Mouse (Mus musculus): Measurements from ENCODE around the gene Il13.

Gene Il13

GRCm38 (mm10) chr11:53623573-53623972, 10.9 kb downstream of the Il13 start:
- TF ChIP-seq POU5F1 (IDR thresholded peaks at IDR 0.05; ENCODE audit: borderline replicate concordance, low read length): no peak
- Histone ChIP-seq H3K4me1 (replicated peaks; ENCODE audit: low read depth, low read length) (peaks cover 6% of the 10 kb centered on the region), H3K36me3 (ENCODE audit: insufficient read depth, low read length) (no peaks in the 10 kb centered on the region), H3K9me3 (ENCODE audit: low read length) (peaks cover 4% of the 10 kb centered on the region; the same call in 1 of the 2 replicates), H3K27me3 (ENCODE audit: insufficient read depth, low read length) (peaks cover 14% of the 10 kb centered on the region), H3K4me3 (replicated peaks; ENCODE audit: low read length) (no peak overlapping the region)

- no peaks in the 10 kb centered on the region for H3K36me3 ChIP-seq (ENCODE audit: insufficient read depth, low read length)
- peaks cover 18% of the 10 kb centered on the region for H3K27me3 ChIP-seq (ENCODE audit: insufficient read depth, low read length)
- H3K9me3 ChIP-seq (ENCODE audit: low read length): peaks cover 4% of the 10 kb centered on the region; the same call in 1 of the 2 replicates
- H3K4me3 ChIP-seq (replicated peaks; ENCODE audit: low read length): no peak overlapping the region
- peaks cover 6% of the 10 kb centered on the region for H3K4me1 ChIP-seq (replicated peaks; ENCODE audit: low read depth, low read length)
- no peak for TF ChIP-seq POU5F1 (IDR thresholded peaks at IDR 0.05; ENCODE audit: borderline replicate concordance, low read length)
- TF ChIP-seq NANOG (IDR thresholded peaks at IDR 0.05; ENCODE audit: borderline replicate concordance, low read length): no peak
- no peak for TF ChIP-seq CTCF (conservative IDR thresholded peaks at IDR 0.05; ENCODE audit: low read length)
Measured at GRCm38 (mm10) chr11:53622440-53622806, 12.1 kb downstream of the Il13 start.

DNA sequence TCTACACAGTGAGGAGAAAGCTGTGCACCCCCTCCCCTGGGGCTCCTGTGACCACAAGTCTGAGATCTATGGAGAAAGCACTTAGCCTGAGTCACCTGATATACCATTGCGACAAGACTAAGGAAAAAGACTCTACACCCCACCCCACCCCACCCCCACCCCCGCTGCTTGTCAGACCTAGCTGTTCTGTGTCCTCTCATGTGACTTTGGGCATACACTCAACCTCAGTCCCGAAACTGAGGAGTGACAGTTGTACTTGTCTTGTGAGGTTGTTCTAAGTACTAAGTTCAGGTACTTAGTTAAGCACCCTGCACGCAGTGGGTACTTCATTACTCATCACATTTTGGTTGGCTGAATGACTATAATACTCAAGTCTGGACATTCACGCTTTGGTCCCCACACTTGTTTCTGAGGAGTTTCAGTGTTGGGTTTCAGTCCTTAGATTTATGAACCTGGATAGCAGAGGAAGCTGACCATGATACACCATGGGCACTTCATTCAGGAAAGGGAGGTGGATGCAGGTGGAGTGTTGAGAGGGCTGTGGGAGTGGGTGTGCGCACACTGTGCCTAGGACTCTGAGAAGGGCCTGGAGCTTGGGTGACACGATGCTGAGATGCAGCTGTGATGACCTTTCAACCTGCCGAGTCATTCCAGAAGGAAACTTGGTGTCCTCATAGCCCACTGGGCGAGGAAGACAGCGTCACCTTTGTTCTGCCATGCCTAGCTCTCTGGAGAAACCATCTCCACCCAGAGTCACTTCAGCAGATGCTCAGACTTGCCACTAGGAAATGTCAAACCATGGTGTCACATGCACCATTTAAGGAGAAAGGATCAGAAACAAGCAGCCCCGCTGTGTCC, 12.7 kb downstream of the Il13 start:
- TF ChIP-seq NANOG (IDR thresholded peaks at IDR 0.05; ENCODE audit: borderline replicate concordance, low read length) (no peak), CTCF (conservative IDR thresholded peaks at IDR 0.05; ENCODE audit: low read length) (no peak), POU5F1 (IDR thresholded peaks at IDR 0.05; ENCODE audit: borderline replicate concordance, low read length) (no peak)
- no peak overlapping the region for H3K4me3 ChIP-seq (replicated peaks; ENCODE audit: low read length)
- peaks cover 4% of the 10 kb centered on the region; the same call in 1 of the 2 replicates for H3K9me3 ChIP-seq (ENCODE audit: low read length)
- no peaks in the 10 kb centered on the region for H3K36me3 ChIP-seq (ENCODE audit: insufficient read depth, low read length)
- H3K4me1 ChIP-seq (replicated peaks; ENCODE audit: low read depth, low read length): peaks cover 6% of the 10 kb centered on the region
- peaks cover 18% of the 10 kb centered on the region; the same call in 1 of the 2 replicates for H3K27me3 ChIP-seq (ENCODE audit: insufficient read depth, low read length)

DNA sequence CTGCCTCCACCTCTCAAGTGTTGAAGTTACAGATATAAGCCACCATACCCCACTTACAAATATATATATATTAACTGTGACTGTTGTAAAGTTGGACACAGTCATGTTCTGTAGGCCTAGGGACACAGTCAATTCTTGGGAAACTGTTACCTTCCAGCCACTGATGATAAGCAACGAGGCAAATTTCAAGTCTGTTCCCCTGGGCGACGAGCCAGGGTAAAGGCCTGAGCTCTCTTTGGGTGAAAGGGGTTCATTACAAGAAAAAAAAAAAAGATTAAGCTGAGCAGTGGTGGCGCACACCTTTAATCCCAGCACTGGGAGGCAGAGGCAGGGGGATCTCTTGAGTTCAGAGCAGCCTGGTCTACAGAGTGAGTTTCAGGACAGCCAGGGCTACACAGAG, 14.4 kb downstream of the Il13 start:
- Histone ChIP-seq H3K4me3 (replicated peaks; ENCODE audit: low read length) (no peak overlapping the region), H3K36me3 (ENCODE audit: insufficient read depth, low read length) (no peaks in the 10 kb centered on the region), H3K9me3 (ENCODE audit: low read length) (peaks cover 4% of the 10 kb centered on the region; the same call in 1 of the 2 replicates), H3K27me3 (ENCODE audit: insufficient read depth, low read length) (0 out of 2 replicates have a peak, but pooled peaks cover 20% of the 10 kb centered on the region), H3K4me1 (replicated peaks; ENCODE audit: low read depth, low read length) (peaks cover 6% of the 10 kb centered on the region)
- TF ChIP-seq CTCF (conservative IDR thresholded peaks at IDR 0.05; ENCODE audit: low read length) (no peak), NANOG (IDR thresholded peaks at IDR 0.05; ENCODE audit: borderline replicate concordance, low read length) (no peak), POU5F1 (IDR thresholded peaks at IDR 0.05; ENCODE audit: borderline replicate concordance, low read length) (no peak)

DNA sequence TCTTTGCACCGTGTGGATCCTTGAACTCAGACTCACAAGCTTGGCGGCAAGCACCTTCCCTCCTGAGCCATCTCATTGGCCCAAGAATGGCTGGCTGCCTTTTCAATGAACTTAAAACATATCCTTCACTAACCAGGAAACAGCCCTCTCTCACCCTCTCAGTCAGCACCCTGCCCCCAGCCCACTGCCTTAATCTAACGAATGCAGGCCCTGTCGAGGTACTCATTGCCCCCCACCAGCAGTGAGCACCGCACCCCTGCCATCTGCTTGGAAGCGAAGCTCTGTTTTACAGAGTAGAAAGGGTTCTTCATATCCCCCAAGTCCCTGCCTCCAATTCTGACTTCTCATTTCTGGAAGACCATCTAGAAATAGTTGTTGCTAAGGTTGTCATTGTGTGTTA, 15.1 kb downstream of the Il13 start:
- H3K4me3 ChIP-seq (replicated peaks; ENCODE audit: low read length): no peak overlapping the region
- peaks cover 6% of the 10 kb centered on the region for H3K4me1 ChIP-seq (replicated peaks; ENCODE audit: low read depth, low read length)
- no peaks in the 10 kb centered on the region for H3K36me3 ChIP-seq (ENCODE audit: insufficient read depth, low read length)
- no peak for TF ChIP-seq CTCF (conservative IDR thresholded peaks at IDR 0.05; ENCODE audit: low read length)
- TF ChIP-seq NANOG (IDR thresholded peaks at IDR 0.05; ENCODE audit: borderline replicate concordance, low read length): no peak
- no peak for TF ChIP-seq POU5F1 (IDR thresholded peaks at IDR 0.05; ENCODE audit: borderline replicate concordance, low read length)
- peaks cover 4% of the 10 kb centered on the region; the same call in 1 of the 2 replicates for H3K9me3 ChIP-seq (ENCODE audit: low read length)
- H3K27me3 ChIP-seq (ENCODE audit: insufficient read depth, low read length): peaks cover 22% of the 10 kb centered on the region; the same call in 1 of the 2 replicates

DNA sequence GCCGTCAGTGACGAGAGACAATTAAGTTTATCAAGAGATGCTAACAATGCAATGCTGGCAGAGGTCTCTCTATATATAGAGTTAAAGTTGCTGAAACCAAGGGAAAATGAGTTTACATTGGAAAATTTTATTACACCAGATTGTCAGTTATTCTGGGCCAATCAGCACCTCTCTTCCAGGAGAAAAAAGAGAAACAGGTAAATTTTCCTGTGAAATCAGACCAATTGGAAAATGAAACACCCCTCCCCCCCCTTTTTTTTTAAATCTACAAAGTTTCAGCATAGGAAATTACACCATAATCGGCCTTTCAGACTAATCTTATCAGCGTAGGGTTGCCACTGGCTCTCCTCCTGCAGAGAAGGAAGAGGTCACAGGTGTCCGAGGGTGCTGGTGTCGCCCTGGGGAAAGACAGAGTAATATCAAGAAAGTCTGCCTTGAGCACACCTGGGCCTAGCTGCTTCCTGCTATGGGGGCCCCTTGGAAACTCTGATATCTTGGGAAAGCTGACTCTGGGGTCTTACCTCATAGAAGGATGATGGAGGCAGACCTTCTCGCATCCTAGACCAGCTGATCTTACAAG, 15.8 kb downstream of the Il13 start, which contains the start of gene Il4:
Gene Il4 (minus strand): TSS at position 51 of the 580 bp plus-strand sequence.
- no peaks in the 10 kb centered on the region for H3K36me3 ChIP-seq (ENCODE audit: insufficient read depth, low read length)
- TF ChIP-seq POU5F1 (IDR thresholded peaks at IDR 0.05; ENCODE audit: borderline replicate concordance, low read length) (no peak), NANOG (IDR thresholded peaks at IDR 0.05; ENCODE audit: borderline replicate concordance, low read length) (no peak), CTCF (conservative IDR thresholded peaks at IDR 0.05; ENCODE audit: low read length) (no peak)
- H3K27me3 ChIP-seq (ENCODE audit: insufficient read depth, low read length): peaks cover 25% of the 10 kb centered on the region; the same call in 1 of the 2 replicates
- H3K4me3 ChIP-seq (replicated peaks; ENCODE audit: low read length): no peak within 1 kb of the TSS
- H3K4me1 ChIP-seq (replicated peaks; ENCODE audit: low read depth, low read length): peaks cover 6% of the 10 kb centered on the region
- H3K9me3 ChIP-seq (ENCODE audit: low read length): no peaks in the 10 kb centered on the region

DNA sequence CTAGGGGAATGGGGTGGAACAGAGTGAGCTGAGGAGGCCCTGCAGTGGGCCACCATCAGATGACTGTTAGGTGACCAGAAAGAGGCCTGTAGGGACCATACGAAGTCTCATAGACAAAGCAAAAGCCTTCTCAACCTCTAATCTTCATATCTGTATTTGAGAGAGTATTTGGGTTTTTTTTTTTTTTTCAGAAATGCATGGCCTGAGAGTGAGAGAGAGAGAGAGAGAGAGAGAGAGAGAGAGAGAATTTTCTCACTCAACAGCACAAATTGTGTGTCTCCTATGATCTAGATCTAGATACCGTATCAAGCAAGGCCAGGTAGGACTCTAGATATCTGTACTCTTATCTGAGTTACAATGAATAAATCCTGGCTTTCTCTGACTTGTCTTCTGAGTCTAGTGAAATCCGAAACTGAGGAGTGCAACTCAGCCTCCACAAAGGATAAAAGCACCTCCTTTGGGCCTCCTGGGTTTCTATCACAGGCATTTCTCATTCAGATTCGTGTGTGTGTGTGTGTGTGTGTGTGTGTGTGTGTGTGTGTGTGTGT, 16.9 kb downstream of the Il13 start:
- H3K27me3 ChIP-seq (ENCODE audit: insufficient read depth, low read length): peaks cover 25% of the 10 kb centered on the region; the same call in 1 of the 2 replicates
- H3K4me3 ChIP-seq (replicated peaks; ENCODE audit: low read length): no peak overlapping the region
- H3K36me3 ChIP-seq (ENCODE audit: insufficient read depth, low read length): no peaks in the 10 kb centered on the region
- H3K9me3 ChIP-seq (ENCODE audit: low read length): no peaks in the 10 kb centered on the region
- TF ChIP-seq CTCF (conservative IDR thresholded peaks at IDR 0.05; ENCODE audit: low read length) (no peak), NANOG (IDR thresholded peaks at IDR 0.05; ENCODE audit: borderline replicate concordance, low read length) (no peak), POU5F1 (IDR thresholded peaks at IDR 0.05; ENCODE audit: borderline replicate concordance, low read length) (no peak)
- peaks cover 6% of the 10 kb centered on the region for H3K4me1 ChIP-seq (replicated peaks; ENCODE audit: low read depth, low read length)

Data from E14TG2a.4 (cell line).